Mouse (Mus musculus): ENCODE data around the gene Irf2bp1.
A peak's percentile ranks its signal among the peaks of the same experiment; 100 is the strongest.

The Irf2bp1 gene

GRCm38 (mm10) chr7:19028067-19028466 lies 24.2 kb downstream of the Irf2bp1 start:
- DNase-seq (ENCODE audit: low spot score), result no peak

GRCm38 (mm10) chr7:19029084-19029653 lies 25.3 kb downstream of the Irf2bp1 start:
- DNase-seq (ENCODE audit: low spot score), result peak; percentile 60

GRCm38 (mm10) chr7:19031641-19032040 lies 27.8 kb downstream of the Irf2bp1 start:
- DNase-seq (ENCODE audit: low spot score), result no peak

GRCm38 (mm10) chr7:19044616-19045015 lies 40.8 kb downstream of the Irf2bp1 start:
- DNase-seq (ENCODE audit: low spot score), result no peak

- no peak for DNase-seq (ENCODE audit: low spot score)
These were observed 42.6 kb downstream of the Irf2bp1 start for GRCm38 (mm10) chr7:19046286-19047069.

- DNase-seq (ENCODE audit: low spot score), result no peak
These were observed 44.2 kb downstream of the Irf2bp1 start for GRCm38 (mm10) chr7:19048006-19048527.

GRCm38 (mm10) chr7:19049252-19049651 lies 45.4 kb downstream of the Irf2bp1 start:
- DNase-seq (ENCODE audit: low spot score), result no peak

GRCm38 (mm10) chr7:19050172-19050571 lies 46.3 kb downstream of the Irf2bp1 start:
- no peak for DNase-seq (ENCODE audit: low spot score)

- no peak for DNase-seq (ENCODE audit: low spot score)
These were observed 47.3 kb downstream of the Irf2bp1 start for GRCm38 (mm10) chr7:19051161-19051560.

GRCm38 (mm10) chr7:19052345-19053135 lies 48.7 kb downstream of the Irf2bp1 start:
- no peak for DNase-seq (ENCODE audit: low spot score)

- DNase-seq (ENCODE audit: low spot score), result no peak
These were observed 49.3 kb downstream of the Irf2bp1 start for GRCm38 (mm10) chr7:19053136-19053532.

GRCm38 (mm10) chr7:19054047-19054776 lies 50.4 kb downstream of the Irf2bp1 start, which contains the start of gene Rsph6a:
Rsph6a (plus strand) TSS chr7:19054690.
- no peak for DNase-seq (ENCODE audit: low spot score)

- DNase-seq (ENCODE audit: low spot score), result no peak
These were observed 50.9 kb downstream of the Irf2bp1 start for GRCm38 (mm10) chr7:19054777-19055076.

GRCm38 (mm10) chr7:19055108-19055507 lies 51.3 kb downstream of the Irf2bp1 start:
- no peak for DNase-seq (ENCODE audit: low spot score)

All from T-cell, adult 2 months (primary cell).